Mouse (Mus musculus) cerebellum, postnatal 14 days (tissue): ENCODE results near the gene Cldn14.
"Not testable (repeated sequence)": the region's sequence is repeated elsewhere in the genome, so short reads cannot be mapped to it uniquely, and the experiment has no call there.

Experiments
- DNase-seq, 2 experiments: peaks; one replicate each; pipeline ENCODE4 v3.0.0; 2021; ENCODE audit warnings: mixed read lengths in 2 of 2

Cldn14 gene

DNA sequence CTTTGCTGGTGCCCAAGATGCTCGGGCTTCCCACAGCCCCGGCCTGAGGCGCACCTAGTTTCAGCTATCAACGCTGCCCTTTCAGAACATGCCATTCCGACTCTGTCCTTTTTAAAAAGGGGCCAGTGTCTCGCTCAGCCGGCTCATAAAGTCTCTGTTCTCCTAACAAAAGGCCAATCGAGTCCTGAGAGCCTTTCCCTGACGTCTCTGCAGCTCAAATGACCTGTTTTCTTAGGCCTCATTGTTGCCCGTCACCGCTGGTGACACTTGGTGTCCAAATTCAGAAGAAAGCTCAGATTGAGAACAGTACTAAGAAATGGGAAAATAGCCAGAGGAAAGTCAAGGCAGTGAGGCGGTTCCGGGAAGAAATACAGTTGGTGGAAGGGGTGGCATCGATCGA is at the start of gene Cldn14:
Cldn14 (minus strand) TSS at position 101 of the 400 bp plus-strand sequence.
- no peak for DNase-seq

DNA sequence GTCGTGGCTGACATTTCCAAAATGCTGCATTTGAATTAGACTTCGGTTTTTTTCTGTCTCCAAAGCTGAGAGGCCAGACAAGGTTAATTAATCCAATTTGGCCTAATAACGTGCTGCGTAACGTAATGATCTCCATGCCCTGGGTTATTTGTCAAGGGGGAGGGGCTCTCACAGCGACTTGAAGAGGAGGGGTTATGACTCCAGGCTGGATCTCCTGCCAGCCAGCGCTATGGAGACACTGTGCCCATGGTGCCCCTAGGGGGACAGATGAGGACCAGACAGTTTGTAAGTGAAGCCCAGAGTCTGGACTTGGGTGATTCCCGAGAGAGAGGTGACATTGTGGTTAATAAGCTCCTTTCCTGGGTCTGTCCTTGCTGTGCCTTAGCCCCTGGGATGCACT is 46.9 kb upstream of the Cldn14 start:
- no peak for DNase-seq

DNA sequence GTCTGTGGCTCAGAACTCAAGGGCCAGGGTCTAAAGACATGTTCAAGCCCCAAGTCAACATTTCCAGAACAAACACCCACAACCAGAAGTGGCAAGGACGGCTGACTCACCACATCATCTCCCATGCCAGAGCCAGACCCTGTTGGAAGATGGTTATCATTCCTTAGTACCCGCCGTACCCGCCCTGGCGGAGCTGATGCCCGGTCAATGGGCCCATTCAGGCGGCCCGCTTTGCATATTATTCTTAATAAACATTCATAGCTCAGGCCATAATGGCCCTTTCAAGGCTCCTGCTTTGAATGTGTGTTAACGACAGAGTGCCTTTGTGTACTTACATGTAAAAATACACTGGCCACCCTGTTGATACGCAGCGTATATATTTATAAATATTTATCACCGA is 46.5 kb upstream of the Cldn14 start:
- no peak for DNase-seq

DNA sequence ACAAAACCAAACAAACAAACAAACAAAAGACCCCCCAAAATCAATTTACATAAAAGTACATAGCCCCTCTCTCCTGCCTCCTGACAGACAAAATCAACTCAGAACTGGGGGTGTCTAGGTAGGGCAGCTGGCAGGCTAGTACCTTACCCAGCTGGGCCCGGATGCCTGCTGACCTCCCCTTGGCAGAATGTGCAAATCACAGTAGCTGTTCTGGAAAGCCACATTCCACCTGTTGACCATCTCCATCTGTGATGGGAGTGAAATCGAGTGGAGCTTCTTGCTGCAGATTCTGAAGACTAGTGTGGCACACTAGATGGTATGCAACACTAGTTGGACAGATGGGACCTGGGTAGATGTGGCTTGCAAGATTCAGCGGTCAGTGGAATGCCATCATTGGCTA is 41.7 kb upstream of the Cldn14 start:
- peak; percentile 80 to 83 for DNase-seq

DNA sequence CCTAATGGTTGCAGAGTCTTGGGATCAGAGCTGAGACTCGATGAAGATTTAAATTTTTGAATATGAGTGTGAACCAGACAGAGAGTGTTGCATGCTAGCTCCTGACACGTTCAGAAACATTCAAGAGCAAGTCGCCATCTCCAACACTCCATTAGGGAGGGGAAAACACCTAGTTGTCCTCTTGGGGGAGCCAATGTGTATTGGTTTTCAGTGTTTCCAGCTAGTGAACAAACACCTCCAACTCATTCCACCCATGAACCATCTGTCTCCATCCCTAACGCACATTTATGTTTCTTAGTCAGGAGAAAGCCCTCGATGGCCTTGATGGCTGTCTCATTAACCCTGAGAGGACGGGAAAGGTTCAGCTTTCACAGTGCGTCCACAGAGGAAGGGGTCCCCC is 36.4 kb upstream of the Cldn14 start:
- DNase-seq, result no peak

DNA sequence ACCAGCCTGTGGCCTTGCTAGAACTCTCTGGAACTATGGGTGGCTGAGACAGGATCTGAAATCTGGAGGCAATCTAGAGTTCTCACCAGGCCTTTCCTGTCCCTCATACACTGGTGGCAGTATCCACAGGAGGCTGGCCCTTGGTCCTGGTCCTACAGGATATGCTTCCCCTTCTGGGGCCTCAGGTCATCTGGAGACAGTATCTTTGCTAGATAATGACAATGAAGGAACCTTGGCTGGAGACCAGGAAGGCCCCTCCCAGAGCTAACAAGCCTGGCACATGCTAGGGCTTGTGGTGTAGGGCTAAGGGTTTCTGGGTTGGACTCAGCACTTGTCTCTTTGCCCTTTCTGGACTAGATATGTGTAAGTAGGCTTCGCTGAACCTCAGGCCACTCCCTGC is 35.2 kb upstream of the Cldn14 start:
- DNase-seq, result no peak

DNA sequence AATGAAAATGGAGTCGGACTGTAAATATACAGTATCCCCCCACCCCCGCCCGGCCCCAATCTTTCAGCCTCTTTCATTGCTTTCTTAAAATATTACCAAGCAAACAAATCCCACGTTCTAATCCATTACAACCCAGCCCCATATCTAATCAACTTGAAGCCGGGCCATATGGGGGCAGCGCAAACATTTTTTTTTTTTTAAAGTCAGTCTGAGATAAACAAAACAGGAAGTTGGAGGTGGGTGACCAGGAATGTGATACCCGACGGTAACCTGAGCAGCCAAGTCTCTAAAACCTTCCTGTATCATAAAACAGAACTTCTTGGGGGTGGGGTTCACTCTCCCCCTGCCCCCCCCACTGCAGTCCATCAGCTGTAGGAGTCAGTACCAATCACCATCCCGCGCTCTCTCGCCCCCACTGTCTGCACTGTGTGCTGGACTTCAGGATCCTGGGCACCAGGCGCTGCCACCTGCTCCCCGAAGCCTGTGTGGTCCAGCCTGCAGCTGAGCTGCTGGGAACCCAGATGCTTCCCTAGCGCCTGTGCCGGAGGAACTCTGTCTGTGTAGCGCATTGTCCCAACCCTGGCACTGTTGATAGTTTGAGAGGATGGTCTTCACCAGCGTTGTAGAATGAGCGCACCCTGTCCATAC is 32.6 kb upstream of the Cldn14 start:
- DNase-seq, result peak; percentile 26 to 39

DNA sequence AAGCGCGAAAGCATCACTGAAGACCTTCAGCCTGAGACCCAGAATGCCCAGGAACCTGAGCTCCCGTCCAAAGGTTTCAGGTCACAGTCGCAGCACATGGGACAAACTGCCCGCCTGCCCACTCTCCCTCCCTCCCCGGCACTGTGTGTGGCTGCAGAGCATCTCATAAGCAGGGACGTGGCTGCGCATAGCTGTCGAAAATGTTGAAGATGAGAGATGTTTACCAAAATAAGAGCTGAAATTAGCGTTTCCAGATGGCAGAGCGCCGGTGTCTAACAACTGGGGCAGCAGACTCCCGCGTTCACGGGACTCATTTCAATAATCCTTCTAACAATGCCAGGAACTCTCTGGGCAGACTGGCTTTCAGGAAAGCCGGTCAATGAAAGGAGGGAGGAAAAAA is 31.8 kb upstream of the Cldn14 start:
- no peak for DNase-seq

DNA sequence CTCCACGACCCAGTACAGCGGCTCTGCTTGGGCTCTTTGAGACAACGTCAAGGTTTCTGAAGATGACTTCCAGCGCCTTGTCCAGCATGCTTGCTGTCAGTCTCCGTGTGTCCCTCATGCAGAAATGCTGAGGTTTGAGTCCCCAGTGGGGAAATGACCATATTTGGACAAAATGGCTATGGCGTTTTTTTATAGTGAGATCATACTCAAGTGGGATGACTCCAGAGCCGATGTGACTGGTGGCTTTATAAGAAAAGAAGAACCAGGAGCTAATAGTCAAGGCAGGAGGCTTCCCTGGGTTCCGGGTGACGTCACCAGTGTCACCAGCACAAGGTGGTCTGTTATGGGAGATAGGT is 30.3 kb upstream of the Cldn14 start:
- DNase-seq, result no peak

DNA sequence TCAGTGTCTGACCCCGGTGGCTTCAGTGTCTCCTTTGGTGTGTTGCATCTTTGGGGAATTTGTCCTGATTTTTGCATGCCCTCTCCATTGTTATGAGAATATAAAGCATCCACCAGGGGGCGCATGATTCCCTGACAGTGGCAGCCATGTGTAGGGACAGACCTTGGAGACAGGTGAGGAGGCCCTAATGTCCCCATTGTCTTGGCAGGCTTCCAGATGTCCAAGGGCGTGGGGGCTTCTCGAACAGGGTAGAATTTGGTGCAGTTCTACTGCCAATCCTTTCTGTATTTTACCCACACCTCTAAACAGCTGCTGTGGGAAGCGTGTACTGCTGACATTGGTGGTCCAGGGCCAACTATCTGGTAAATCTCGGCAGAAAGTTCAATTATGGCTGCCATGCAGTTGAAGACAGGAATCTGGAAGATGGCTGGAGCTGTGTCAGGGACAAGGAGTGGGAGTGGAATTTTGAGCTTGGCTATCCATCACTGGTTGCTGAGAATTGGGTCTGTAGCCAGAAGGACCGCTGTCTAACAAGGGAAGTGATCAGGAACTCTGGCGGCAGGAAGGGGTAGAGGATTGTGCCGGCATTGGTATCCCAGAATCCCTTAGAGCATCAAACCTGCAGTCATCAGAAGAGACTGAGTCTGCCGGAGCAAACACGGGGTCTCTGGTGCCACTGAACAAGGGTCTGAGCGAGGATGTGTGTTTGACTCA is 29.8 kb upstream of the Cldn14 start:
- DNase-seq, result peak; percentile 81 to 86

DNA sequence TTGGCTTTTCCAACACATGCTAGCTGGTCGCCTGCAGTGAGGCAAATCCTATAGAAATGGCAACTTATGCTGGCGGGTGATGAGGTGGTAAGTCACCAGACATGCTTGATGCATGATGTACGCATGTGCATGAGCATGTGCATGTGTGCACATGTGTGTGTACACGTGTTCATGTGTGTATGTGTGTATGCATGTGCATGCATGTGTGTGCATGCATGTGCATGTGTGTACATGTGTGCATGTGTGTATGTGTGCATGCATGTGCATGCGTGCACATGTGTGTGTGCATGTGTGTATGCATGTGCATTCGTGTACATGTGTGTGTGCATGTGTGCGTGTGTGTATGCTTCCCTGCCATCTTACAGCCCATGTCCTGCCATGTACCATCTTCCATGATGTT is 28.6 kb upstream of the Cldn14 start:
- DNase-seq, result no peak

DNA sequence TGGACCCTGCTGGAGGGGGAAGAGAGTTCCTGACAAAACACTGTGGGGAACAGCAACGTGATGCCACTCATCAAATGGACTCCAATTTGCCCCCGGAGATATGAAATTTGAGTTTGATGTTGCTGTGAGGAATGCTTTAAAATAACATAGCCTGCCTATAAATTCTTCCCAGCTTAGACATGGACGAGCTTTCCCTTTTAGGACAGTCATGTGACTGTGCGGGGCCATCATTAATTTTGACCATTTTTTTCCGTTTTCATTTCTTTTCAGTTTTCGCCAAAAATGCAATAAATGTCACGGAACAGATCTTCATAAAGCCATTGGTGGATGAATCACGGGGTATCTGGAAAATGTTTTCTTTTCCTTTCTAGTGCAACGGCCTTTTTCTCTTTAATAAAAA is 25.5 kb upstream of the Cldn14 start:
- no peak for DNase-seq

DNA sequence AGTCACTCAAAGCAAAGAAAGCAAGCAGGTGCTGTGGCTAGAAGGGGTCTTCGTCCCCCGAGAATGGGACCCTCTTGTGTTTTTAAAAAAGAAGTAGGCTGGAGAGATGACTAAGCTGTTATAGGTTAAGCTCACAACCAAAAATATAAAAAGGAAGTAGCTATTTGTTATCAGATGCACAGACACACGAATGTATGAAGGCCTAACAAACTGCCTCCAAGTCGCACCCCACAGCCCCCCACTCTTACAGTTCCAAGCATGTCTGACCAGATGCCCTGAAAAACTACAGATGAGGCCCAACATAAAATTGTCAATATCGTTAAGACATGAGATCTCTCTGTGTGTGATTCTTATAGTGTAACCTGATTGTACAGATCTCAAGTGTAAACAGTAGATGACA is 23.6 kb upstream of the Cldn14 start:
- no peak for DNase-seq

DNA sequence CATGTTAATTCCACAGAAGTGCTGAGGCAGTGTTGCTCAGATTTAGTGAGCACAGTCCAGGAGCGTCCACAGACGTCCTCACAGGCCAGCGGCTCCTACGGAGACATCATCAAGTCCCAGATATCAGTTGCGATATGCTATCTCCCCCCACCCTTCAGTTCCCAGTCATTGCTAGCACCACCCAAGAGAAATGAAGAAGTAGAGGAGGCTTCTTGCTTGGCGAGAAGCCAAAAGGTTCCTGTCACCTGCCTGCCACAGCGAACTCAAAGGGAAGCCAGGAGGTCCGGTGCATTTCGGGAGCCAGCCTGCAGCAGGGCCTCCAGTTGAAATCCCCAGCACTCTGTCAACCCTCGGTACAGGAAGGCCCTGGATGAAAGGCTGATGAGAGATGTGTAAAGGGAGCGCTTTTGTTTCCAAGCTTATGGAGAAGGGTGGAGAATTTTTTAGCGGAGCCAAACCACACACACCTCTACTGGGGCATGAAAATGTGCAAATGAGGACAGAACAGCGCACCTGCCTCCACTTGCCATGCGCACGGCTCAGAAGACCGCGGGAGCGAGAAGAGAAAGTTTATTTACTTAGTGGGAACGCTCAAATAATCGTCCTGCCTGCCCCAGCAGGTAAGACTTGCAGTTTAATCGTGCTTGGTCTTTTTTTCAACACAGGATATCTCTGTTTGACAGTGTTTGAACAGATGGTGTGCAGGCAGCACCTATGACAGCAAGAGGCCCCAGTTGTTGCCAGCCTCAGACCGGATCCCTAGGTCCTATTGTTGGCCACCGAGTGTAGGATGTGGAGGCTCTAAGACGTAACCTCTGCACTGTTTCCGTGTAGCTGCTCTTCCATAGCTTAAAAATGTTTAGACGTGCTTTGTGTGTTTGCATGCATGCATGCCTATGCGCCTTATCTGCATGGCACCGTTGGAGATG is 15.0 kb upstream of the Cldn14 start:
- peak in 1 of 2 experiments; percentile 11 for DNase-seq

DNA sequence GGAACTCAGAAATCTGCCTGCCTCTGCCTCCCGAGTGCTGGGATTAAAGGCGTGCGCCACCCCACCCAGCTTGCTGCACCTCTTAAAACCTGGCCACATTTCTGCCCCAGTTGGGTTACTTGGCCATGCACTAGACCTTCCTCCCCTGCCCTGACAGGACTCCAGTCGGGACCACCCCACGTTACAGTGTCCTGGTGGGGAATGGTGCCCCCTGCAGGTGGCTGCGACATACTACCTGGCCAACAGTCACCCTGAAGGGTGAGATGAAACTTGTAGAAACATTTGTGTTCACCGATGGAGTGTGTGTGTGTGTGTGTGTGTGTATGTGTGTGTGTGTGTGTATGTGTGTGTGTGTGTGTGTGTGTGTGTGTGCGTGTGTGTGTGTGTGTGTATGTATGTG is 11.1 kb upstream of the Cldn14 start:
- DNase-seq, result not testable (repeated sequence)

DNA sequence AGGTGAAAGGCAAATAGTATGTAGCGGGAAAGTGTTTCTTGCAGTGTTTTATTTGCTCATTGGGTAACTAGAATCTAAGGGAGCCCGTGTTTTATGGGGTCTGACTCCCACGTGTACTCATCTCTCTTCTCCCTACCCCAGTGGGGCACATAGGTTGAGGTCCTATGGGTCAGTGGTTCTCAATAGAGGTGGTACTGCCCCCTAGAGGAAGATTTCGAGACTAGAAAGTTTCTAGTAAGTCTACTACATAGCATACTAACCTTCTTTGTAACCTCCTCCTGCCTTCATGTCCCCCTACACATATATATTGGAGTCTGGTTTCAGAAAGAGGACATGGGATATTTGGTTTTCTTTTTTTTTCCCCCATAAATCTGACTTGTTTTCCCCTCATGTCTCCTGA is 9.3 kb upstream of the Cldn14 start:
- DNase-seq, result no peak

DNA sequence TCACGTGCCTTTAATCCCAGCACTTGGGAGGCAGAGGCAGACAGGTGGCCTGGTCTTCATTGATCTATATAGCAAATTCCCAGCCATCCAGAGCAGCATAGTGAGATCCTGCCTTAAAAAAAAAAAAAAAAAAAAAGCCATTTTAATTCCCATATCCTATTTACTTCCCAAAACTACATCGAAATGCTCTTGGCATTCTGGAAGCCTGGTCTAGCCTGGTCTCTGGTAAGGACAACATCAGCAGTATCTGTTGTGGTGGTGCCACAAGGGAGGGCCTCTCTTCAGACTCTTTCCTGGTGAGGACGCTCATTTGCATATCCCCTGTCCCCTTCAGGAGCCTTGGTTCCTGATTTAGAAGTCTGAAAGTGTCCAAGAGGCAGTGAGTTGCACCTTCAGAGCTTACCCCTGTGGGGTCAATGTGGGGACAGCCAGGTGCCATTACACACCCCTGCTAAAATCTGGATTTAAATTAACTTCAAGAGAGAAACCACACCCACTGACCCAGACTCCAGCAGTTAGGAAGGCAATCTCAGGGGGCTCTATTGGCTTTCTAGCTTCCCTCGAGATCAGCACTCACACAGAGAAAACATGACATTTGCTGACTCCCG is 6.0 kb upstream of the Cldn14 start:
- no peak for DNase-seq

DNA sequence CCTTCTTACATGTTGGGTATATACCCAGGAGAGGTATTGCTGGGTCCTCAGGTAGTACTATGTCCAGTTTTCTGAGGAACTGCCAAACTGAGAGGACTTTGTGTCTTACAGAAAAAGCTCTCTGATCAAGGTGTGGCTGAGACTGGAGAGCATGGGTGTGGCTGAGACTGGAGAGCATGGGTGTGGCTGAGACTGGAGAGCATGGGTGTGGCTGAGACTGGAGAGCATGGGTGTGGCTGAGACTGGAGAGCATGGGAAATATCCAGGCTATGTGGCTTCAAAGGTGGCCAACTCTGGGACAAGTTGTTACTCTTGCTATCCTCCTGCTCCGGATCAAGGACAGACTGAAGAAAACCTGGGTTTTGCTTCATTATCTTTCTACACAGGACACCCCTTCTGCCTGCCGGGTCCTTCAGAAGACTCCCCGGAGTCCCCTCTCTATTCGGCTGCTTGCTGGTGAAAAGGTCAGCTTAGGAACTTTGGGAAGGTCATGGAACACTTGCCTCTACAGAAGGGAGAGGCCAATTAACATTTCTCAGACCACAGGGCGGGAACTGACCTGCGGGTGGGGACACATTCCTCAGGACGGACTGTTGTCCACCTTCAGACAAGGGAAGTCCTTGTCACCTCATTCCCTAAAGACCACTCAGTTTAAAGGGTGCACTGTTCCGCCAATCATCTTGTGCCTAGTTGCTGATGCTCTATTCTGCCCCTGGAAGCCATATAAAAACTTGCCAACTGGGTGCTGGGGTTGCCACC is 4.9 kb upstream of the Cldn14 start:
- DNase-seq, result not testable (repeated sequence)

DNA sequence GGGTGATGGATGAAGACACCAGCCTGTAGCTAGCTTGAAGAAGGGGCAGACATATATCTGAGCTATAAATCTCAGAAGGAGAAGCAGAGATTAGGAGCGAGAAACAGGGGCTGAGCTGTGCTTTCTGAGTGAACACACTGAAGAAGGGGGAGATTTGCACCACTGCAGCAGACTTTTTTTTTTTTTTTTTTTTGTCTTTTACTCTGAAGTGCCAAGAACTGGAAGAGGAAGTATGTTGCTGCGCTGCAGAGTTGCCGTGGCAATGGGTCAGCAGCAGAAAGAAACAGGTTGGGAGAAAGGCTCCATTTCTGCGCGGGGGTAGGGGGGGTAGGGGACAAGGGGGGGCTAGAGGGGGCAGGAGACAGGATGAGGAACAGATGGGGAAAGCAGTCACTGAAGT is 2.6 kb upstream of the Cldn14 start:
- DNase-seq, result no peak

DNA sequence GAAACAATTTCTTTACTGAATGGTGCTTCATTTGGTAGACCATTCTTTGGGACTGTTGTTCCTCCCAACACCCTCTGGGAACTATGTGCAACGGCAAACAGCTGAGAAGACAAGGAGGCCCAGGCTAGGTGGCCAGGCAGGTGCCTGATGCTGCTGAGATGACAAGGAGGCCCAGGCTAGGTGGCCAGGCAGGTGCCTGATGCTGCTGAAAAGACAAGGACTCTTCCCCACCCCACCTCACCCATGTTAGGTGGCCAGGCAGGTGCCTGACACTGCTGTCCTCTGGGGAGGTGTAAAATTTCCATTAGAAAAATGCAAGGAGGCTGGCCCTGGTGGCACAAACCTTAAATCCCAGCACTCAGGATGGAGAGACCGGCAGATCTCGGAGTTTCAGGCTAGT is 2.0 kb upstream of the Cldn14 start:
- no peak for DNase-seq

DNA sequence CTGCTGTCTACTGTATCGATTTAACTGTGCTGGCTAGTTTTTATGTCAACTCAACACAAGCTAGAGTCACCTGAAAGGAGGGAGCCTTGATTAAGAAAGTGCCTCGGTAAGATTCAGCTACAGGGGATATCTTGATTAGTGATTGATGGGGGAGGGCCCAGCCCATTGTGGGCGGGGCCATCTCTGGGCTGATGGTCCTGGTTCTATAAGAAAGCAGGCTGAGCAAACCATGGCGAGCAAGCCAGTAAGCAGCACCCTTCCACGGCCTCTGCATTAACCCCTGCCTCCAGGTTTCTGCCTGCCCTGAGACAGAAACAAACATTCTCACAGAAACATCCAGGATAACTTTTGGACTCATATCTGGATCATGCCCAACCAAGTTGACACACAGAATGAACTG is 1.5 kb upstream of the Cldn14 start:
- no peak for DNase-seq

DNA sequence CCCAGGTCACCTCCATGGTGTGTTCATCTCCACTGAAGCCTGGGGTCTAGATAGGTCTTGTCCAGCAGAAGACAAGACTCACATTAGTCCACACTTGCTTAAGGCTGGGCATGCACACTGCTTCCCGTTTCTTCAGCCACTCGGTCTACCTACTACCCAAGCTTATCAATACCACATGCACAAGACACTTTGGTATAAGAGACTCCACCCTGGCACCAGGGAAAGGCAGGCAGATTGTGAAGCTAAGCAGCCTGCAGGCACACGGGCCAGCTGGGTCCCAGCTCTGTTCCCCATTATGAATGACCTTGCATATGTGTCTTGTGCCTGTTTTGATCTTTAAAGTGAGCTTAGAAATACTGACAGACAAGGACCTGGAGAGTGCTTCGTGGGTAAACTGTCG is 719 bp upstream of the Cldn14 start:
- DNase-seq, result no peak
